Mouse (Mus musculus) neutrophil, adult 65 days (primary cell): ENCODE measurements around the gene Nubp1. TPM values are rescaled to one million over a fixed set of nuclear protein-coding genes. Genes with fewer than 3 reads are reported as not detected.

Experiments used
- total RNA-seq: library from RNA; stranded (reverse); gene quantifications from 2 replicates; pipeline ENCODE4 v1.2.4, GENCODE M21; 2023

Nubp1 gene
- 12.7 and 16.0 TPM in 2 replicates for total RNA-seq

GRCm38 (mm10) chr16:10411764-10412746 lies at the start of gene Nubp1:
Gene Nubp1, plus strand, starts transcription at chr16:10411948.

GRCm38 (mm10) chr16:10394699-10395540 lies 16.8 kb upstream of the Nubp1 start, which contains the start of gene Tekt5:
Gene Tekt5, minus strand, starts transcription at chr16:10395490.

GRCm38 (mm10) chr16:10447264-10447594 lies 35.5 kb downstream of the Nubp1 start, which contains the start of gene Tvp23a:
Gene Tvp23a, minus strand, starts transcription at chr16:10447362.

Other genes starting within 250 kb of the Nubp1 start
- not detected in 2 replicates for gene Rpl39l, start 241.7 kb upstream of the Nubp1 start, total RNA-seq
- not detected in 2 replicates for gene Atf7ip2, start 219.2 kb upstream of the Nubp1 start, total RNA-seq
- gene Emp2, start 98.0 kb upstream of the Nubp1 start, total RNA-seq, result not detected in 2 replicates
- gene Tekt5, start 16.5 kb upstream of the Nubp1 start, total RNA-seq, result not detected in 2 replicates
- gene Tvp23a, start 35.4 kb downstream of the Nubp1 start, total RNA-seq, result not detected in 2 replicates
- gene Ciita, start 68.1 kb downstream of the Nubp1 start, total RNA-seq, result 1.3 and 1.7 TPM in 2 replicates
- gene Dexi, start 131.1 kb downstream of the Nubp1 start, total RNA-seq, result 2.3 and 5.2 TPM in 2 replicates
- gene Clec16a, start 133.4 kb downstream of the Nubp1 start, total RNA-seq, result 28.5 and 39.5 TPM in 2 replicates